Comparison of ENCODE assay signal across 20 mouse cellular contexts in the genomic region with DNA sequence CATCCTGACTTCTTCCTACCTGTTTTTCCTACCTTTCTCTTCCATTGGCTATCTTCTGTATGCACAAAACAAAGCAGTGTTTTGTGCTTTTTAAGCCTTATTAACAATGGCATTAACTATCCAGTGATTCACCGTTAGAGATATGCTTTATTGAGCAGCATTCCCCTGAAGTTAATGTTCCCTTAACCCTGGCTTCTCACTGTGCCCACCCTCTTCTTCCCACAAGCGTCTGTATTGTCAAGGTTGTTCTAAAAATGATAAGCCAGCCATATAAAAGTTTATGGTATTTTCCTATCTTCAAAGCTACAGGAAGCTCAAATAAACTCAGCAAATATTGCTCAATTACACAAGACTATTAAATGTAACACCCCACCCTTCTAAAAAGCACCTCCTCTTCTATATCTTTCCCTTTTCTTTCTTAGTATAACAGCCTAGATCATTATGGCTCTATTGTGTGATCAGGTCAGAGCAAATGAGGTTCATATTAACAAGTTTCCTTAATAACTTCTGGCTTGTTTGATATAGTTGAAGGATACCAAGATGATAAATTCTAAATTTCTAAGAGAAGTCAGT.
DNase-seq lines count a peak whose midpoint lies in the region; ATAC-seq lines count a peak whose summit lies in the region.
"Had no signal": no experiment of that assay in that cellular context is flagged by ENCODE, and none has a peak within 500 bp of the region (broad histone marks: within the 10 kb centered on the region; RNA-seq: fewer than 3 reads in every experiment).

No protein-coding gene starts in this region.

- H3K4me1 ChIP-seq in lung, embryonic 16.5 days (replicated peaks; ENCODE audit: control insufficient read depth, insufficient read depth, low read length) = peaks cover 2% of the 10 kb centered on the region; the same call in 1 of the 2 replicates
- no peaks in the 10 kb centered on the region for H3K4me1 ChIP-seq in intestine, embryonic 15.5 days (replicated peaks)
- H3K4me1 ChIP-seq in stomach, embryonic 15.5 days = no peaks in the 10 kb centered on the region
- H3K4me1 ChIP-seq: embryonic facial prominence, embryonic 15.5 days; heart, embryonic 10.5 days; hindbrain, embryonic 13.5 days had no signal

- no peaks in the 10 kb centered on the region for H3K36me3 ChIP-seq in lung, embryonic 16.5 days (ENCODE audit: control insufficient read depth, insufficient read depth, low read length)
- H3K36me3 ChIP-seq in intestine, embryonic 15.5 days = no peaks in the 10 kb centered on the region
- H3K36me3 ChIP-seq in stomach, embryonic 15.5 days = no peaks in the 10 kb centered on the region
- H3K36me3 ChIP-seq: embryonic facial prominence, embryonic 15.5 days; forebrain, embryonic 10.5 days; heart, embryonic 10.5 days; hindbrain, embryonic 13.5 days had no signal

- H3K27me3 ChIP-seq in lung, embryonic 16.5 days (ENCODE audit: control insufficient read depth, insufficient read depth, low read depth, low read length) = no peaks in the 10 kb centered on the region
- no peaks in the 10 kb centered on the region for H3K27me3 ChIP-seq in intestine, embryonic 15.5 days (replicated peaks)
- no peaks in the 10 kb centered on the region for H3K27me3 ChIP-seq in stomach, embryonic 15.5 days (replicated peaks)
- H3K27me3 ChIP-seq: CH12.LX; embryonic facial prominence, embryonic 15.5 days; hindbrain, embryonic 13.5 days had no signal

- peak; percentile 78 for ATAC-seq in lung, embryonic 16.5 days (ENCODE audit: low read depth)
- ATAC-seq in intestine, embryonic 15.5 days = peak; percentile 93
- peak; percentile 84 for ATAC-seq in stomach, embryonic 15.5 days (ENCODE audit: insufficient read depth, low FRiP score, low read depth)
- ATAC-seq: forebrain, embryonic 14.5 days had no signal

- 0 out of 2 replicates have a peak overlapping the region, but pooled peaks have one; percentile 17 for H3K27ac ChIP-seq in lung, embryonic 16.5 days (ENCODE audit: low read length)
- H3K27ac ChIP-seq in intestine, embryonic 15.5 days = no peak overlapping the region
- no peak overlapping the region for H3K27ac ChIP-seq in stomach, embryonic 15.5 days
- H3K27ac ChIP-seq: embryonic facial prominence, embryonic 15.5 days; forebrain, embryonic 10.5 days; heart, embryonic 10.5 days; hindbrain, embryonic 13.5 days had no signal

- H3K4me2 ChIP-seq in lung, embryonic 16.5 days (ENCODE audit: low read depth, low read length) = no peak overlapping the region
- H3K4me2 ChIP-seq in intestine, embryonic 15.5 days (replicated peaks) = no peak overlapping the region
- no peak overlapping the region for H3K4me2 ChIP-seq in stomach, embryonic 15.5 days
- H3K4me2 ChIP-seq: embryonic facial prominence, embryonic 15.5 days; hindbrain, embryonic 13.5 days had no signal

- 43% methylated on average over 2 of the region's 2 CpGs for WGBS in lung, embryonic 16.5 days
- whole genome bisulfite sequencing in intestine, embryonic 15.5 days = 38% methylated on average over 2 of the region's 2 CpGs
- WGBS in stomach, embryonic 15.5 days = 55% methylated on average over 2 of the region's 2 CpGs

- intact Hi-C loops in left cerebral cortex, postnatal 36 days (cut with DNase I) = no loop called here

- H3K9ac ChIP-seq in lung, embryonic 16.5 days (ENCODE audit: low read length) = no peak overlapping the region
- H3K9ac ChIP-seq in intestine, embryonic 15.5 days = no peak overlapping the region
- no peak overlapping the region for H3K9ac ChIP-seq in stomach, embryonic 15.5 days
- H3K9ac ChIP-seq: embryonic facial prominence, embryonic 15.5 days; hindbrain, embryonic 13.5 days had no signal

- no peak for DNase-seq in lung, postnatal 25 days (ENCODE audit: low spot score)
- DNase-seq in left cerebral cortex, postnatal 36 days (ENCODE audit: low spot score in 2 of 2) = no peak
- DNase-seq in embryo, embryonic 11 days = no peak
- DNase-seq: adrenal gland, adult 2 months; adrenal gland, postnatal 25 days; cerebellum, adult 18-20 months; cerebellum, postnatal 10 days; heart, adult 18-20 months; heart, postnatal 10 days; heart, postnatal 4 days had no signal

- H3K4me3 ChIP-seq in lung, embryonic 16.5 days (ENCODE audit: low read length) = no peak overlapping the region
- H3K4me3 ChIP-seq in intestine, embryonic 15.5 days (replicated peaks) = no peak overlapping the region
- H3K4me3 ChIP-seq in stomach, embryonic 15.5 days (replicated peaks) = no peak overlapping the region
- H3K4me3 ChIP-seq: embryonic facial prominence, embryonic 15.5 days; erythroblast, embryonic 14.5 days; forebrain, embryonic 10.5 days; heart, embryonic 10.5 days; hindbrain, embryonic 13.5 days had no signal

- H3K9me3 ChIP-seq in lung, embryonic 16.5 days (ENCODE audit: control insufficient read depth, low read length) = no peaks in the 10 kb centered on the region
- H3K9me3 ChIP-seq in intestine, embryonic 15.5 days = no peaks in the 10 kb centered on the region
- no peaks in the 10 kb centered on the region for H3K9me3 ChIP-seq in stomach, embryonic 15.5 days
- H3K9me3 ChIP-seq: embryonic facial prominence, embryonic 15.5 days; forebrain, embryonic 10.5 days; heart, embryonic 10.5 days; hindbrain, embryonic 13.5 days had no signal
